Mouse (Mus musculus) G1E (cell line): Measurements from ENCODE around the gene Ccdc194. TPM values are rescaled to one million over a fixed set of nuclear protein-coding genes. Genes with fewer than 3 reads are reported as not detected.

Experiments used
- ATAC-seq: 2 replicates; pipeline ENCODE4 v1.8.0; 2016; ENCODE audit warnings: mild to moderate bottlenecking; ENCODE audit not compliant: insufficient number of reproducible peaks, poor library complexity, low FRiP score, severe bottlenecking; ENCODE audit errors: extremely low read depth
- DNase-seq: peaks from one replicate; pipeline ENCODE4 v3.0.0; 2012; ENCODE audit warnings: low spot score
- H3K27me3 ChIP-seq: 2 replicates; pipeline ENCODE4 v1.6.1; 2012; ENCODE audit warnings: mild to moderate bottlenecking, low read length, inconsistent platforms; ENCODE audit not compliant: insufficient read depth
- H3K36me3 ChIP-seq: replicated peaks from 2 replicates; pipeline ENCODE3; 2012; ENCODE audit warnings: mild to moderate bottlenecking, inconsistent platforms
- H3K4me1 ChIP-seq: 2 replicates; pipeline ENCODE4 v1.6.1; 2012; ENCODE audit warnings: low read depth, low read length, inconsistent platforms, mixed read lengths; ENCODE audit not compliant: insufficient read depth
- H3K4me3 ChIP-seq: 2 replicates; pipeline ENCODE4 v1.5.1; 2012; ENCODE audit warnings: low read depth, mild to moderate bottlenecking, inconsistent platforms, low read length, moderate library complexity, mixed read lengths
- H3K9me3 ChIP-seq: replicated peaks from 2 replicates; pipeline ENCODE4 v1.6.1; 2012; ENCODE audit warnings: inconsistent platforms
- CTCF ChIP-seq: IDR thresholded peaks from 2 replicates; pipeline ENCODE4 v1.5.1; 2012; ENCODE audit warnings: low read depth, low read length, inconsistent platforms, mixed read lengths
- GATA1 ChIP-seq: IDR thresholded peaks from 2 replicates; pipeline ENCODE4 v1.6.1; 2012; ENCODE audit warnings: borderline replicate concordance, low read length, inconsistent platforms, mixed read lengths
- GATA2 ChIP-seq: IDR thresholded peaks from 2 replicates; pipeline ENCODE4 v1.6.1; 2012; ENCODE audit warnings: low read depth, low read length, inconsistent platforms, borderline replicate concordance
- POLR2AphosphoS5 ChIP-seq: IDR thresholded peaks from 2 replicates; pipeline ENCODE4 v1.6.1; 2012; ENCODE audit warnings: low read depth, low read length, inconsistent platforms; ENCODE audit not compliant: insufficient replicate concordance
- TAL1 ChIP-seq: conservative IDR thresholded peaks from 2 replicates; pipeline ENCODE4 v1.6.1; 2012; ENCODE audit warnings: low read depth, low read length, inconsistent platforms, mixed read lengths
- polyA plus RNA-seq: library from polyadenylated mRNA; stranded (reverse); fragments of >175 nt; gene quantifications from 2 replicates; pipeline ENCODE4 v1.2.3, GENCODE M21; 2012
- total RNA-seq, 2 experiments: library from RNA; stranded (forward) in 1 of 2; stranded (reverse) in 1 of 2; fragments of 200-1000 nt in 1 of 2; fragments of >200 nt in 1 of 2; fragmentation: Nextera tagmentation in 1 of 2; gene quantifications; 2 replicates each; pipeline ENCODE4 v1.2.3; 2014 to 2017

The Ccdc194 gene
- total and polyA plus RNA-seq, 3 experiments: 0.22 TPM; not detected in 2

DNA sequence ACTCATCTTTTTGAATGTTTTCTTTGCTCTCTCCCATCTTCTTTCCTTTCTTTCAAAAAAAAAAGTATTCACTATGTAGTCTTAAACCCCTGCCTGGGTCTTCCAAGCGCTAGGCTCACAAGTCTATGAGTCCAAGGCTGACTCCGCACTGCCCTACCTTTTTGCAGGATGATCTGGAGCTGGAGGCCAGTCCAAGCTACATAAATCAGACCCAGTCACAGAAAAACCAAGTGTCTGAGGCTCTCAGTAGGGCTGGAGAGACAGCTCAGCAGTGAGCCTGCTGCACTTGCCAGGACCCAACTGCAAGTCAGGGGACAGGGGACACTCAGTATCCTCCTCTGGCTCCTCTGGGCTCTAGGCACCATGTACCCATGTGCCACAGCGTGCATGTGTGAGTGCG, 21.2 kb downstream of the Ccdc194 start:
- H3K27me3 ChIP-seq: peaks cover 31% of the 10 kb centered on the region
- no peak for ATAC-seq
- no peaks in the 10 kb centered on the region for H3K36me3 ChIP-seq
- no peak overlapping the region for H3K4me3 ChIP-seq
- DNase-seq: no peak
- H3K4me1 ChIP-seq: no peaks in the 10 kb centered on the region; the same call in 1 of the 2 replicates
- TF ChIP-seq TAL1 (no peak), POLR2AphosphoS5 (no peak), GATA1 (no peak), GATA2 (no peak), CTCF (no peak)
- H3K9me3 ChIP-seq: no peaks in the 10 kb centered on the region

DNA sequence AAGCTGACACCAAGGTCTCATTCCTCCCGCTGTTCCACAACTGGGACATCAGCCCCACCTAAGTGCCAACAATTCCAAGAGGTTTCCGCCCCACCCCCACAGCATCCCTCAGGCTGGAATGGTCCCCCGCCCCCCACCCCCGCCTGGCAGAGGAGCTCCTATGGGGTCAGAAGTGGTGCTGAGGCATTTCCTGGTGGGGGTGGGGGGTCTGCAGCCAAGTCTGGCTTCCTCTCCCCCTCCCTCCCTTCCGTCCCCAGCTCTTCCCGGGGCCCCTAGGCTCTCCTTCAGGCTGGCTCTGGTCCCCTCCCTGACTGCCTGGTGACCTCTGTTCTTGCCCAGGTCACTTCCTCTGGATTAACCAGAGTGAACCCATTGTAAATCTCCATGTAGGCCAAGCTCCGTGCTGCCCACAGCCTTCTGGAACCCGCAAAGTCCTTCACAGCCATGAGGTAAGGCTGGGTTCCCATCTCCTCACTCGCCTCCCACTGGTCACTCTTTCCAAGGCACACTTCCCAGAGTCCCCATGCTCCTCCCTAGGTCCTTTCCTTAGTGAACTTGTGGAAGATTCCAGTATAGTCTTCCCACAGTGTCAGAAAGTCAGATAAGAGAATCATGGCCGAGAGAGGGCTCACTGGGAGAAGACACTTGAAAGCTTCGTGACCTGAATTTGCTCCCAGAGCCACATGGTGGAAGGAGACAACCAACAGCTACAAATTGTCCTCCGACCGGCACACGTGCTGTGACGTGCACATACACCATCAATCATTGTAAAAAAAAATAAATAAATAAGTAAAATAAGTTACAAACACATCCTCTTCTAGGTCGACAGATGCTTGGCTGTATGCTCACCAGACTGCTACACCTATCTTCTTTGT, 26.5 kb downstream of the Ccdc194 start:
- Histone ChIP-seq H3K9me3 (no peaks in the 10 kb centered on the region), H3K36me3 (peaks cover 25% of the 10 kb centered on the region), H3K27me3 (no peaks in the 10 kb centered on the region), H3K4me1 (peaks cover 4% of the 10 kb centered on the region; the same call in 1 of the 2 replicates), H3K4me3 (no peak overlapping the region)
- ATAC-seq (no peak), DNase-seq (no peak)
- TF ChIP-seq CTCF (no peak), POLR2AphosphoS5 (no peak), TAL1 (no peak), GATA2 (no peak), GATA1 (no peak)

GRCm38 (mm10) chr8:71497881-71498501, 27.5 kb downstream of the Ccdc194 start:
- no peaks in the 10 kb centered on the region for H3K27me3 ChIP-seq
- peaks cover 31% of the 10 kb centered on the region for H3K36me3 ChIP-seq
- H3K4me3 ChIP-seq: no peak overlapping the region
- ATAC-seq: no peak
- no peaks in the 10 kb centered on the region for H3K9me3 ChIP-seq
- no peak for TF ChIP-seq GATA1
- H3K4me1 ChIP-seq: peaks cover 4% of the 10 kb centered on the region; the same call in 1 of the 2 replicates
- DNase-seq: no peak

- no peaks in the 10 kb centered on the region for H3K9me3 ChIP-seq
- TF ChIP-seq TAL1 (no peak), CTCF (no peak), GATA1 (no peak), GATA2 (no peak), POLR2AphosphoS5 (no peak)
- H3K4me3 ChIP-seq: no peak overlapping the region
- peaks cover 39% of the 10 kb centered on the region for H3K36me3 ChIP-seq
- ATAC-seq (no peak), DNase-seq (no peak)
- peaks cover 4% of the 10 kb centered on the region; the same call in 1 of the 2 replicates for H3K4me1 ChIP-seq
- H3K27me3 ChIP-seq: no peaks in the 10 kb centered on the region
These were observed 28.4 kb downstream of the Ccdc194 start for GRCm38 (mm10) chr8:71497077-71497645.

GRCm38 (mm10) chr8:71496481-71496880, 29.0 kb downstream of the Ccdc194 start:
- no peaks in the 10 kb centered on the region for H3K27me3 ChIP-seq
- ATAC-seq (no peak), DNase-seq (no peak)
- H3K9me3 ChIP-seq: no peaks in the 10 kb centered on the region
- TF ChIP-seq GATA2 (no peak), POLR2AphosphoS5 (no peak)
- H3K4me1 ChIP-seq: peaks cover 4% of the 10 kb centered on the region
- H3K36me3 ChIP-seq: peaks cover 46% of the 10 kb centered on the region
- no peak overlapping the region for H3K4me3 ChIP-seq

GRCm38 (mm10) chr8:71495811-71496210, 29.7 kb downstream of the Ccdc194 start:
- no peak for TF ChIP-seq GATA1
- no peak for TF ChIP-seq TAL1
- TF ChIP-seq CTCF: no peak
- TF ChIP-seq GATA2: no peak
- TF ChIP-seq POLR2AphosphoS5: no peak
- Histone ChIP-seq H3K4me3 (no peak overlapping the region), H3K9me3 (no peaks in the 10 kb centered on the region), H3K4me1 (peaks cover 8% of the 10 kb centered on the region), H3K27me3 (no peaks in the 10 kb centered on the region), H3K36me3 (peaks cover 53% of the 10 kb centered on the region)
- DNase-seq (no peak), ATAC-seq (no peak)
